Mouse (Mus musculus) heart, postnatal 0 days (tissue): ENCODE results near the gene Nab2. TPM values are rescaled to one million over a fixed set of nuclear protein-coding genes. Genes with fewer than 3 reads are reported as not detected.

ENCODE experiments used
- ATAC-seq: fragments of 200-750 bp; cut with Nextera tagmentation; 2 replicates; pipeline ENCODE4 v1.8.0; 2017; ENCODE audit warnings: low read depth, moderate number of reproducible peaks, moderate library complexity; ENCODE audit not compliant: insufficient read depth
- DNase-seq: peaks from one replicate; pipeline ENCODE4 v3.0.0-alpha.2; 2016; ENCODE audit warnings: low spot score
- H3K27ac ChIP-seq: fragments of 300-500 bp; sonication (generic); 2 replicates; pipeline ENCODE4 v1.5.1; 2014; ENCODE audit warnings: low read depth, mild to moderate bottlenecking
- H3K27me3 ChIP-seq: fragments of 300-500 bp; sonication (generic); 2 replicates; pipeline ENCODE4 v1.6.1; 2014; ENCODE audit warnings: low read length, mixed read lengths; ENCODE audit not compliant: control insufficient read depth, insufficient read depth
- H3K36me3 ChIP-seq: fragments of 300-500 bp; sonication (generic); replicated peaks from 2 replicates; pipeline ENCODE4 v1.6.1; 2014; ENCODE audit warnings: low read length, mixed read lengths; ENCODE audit not compliant: control insufficient read depth, insufficient read depth
- H3K4me1 ChIP-seq: fragments of 300-500 bp; sonication (generic); 2 replicates; pipeline ENCODE4 v1.6.1; 2014; ENCODE audit warnings: antibody characterized with exemption; ENCODE audit not compliant: control insufficient read depth, insufficient read depth
- H3K4me2 ChIP-seq: fragments of 300-500 bp; sonication (generic); 2 replicates; pipeline ENCODE4 v1.6.1; 2014; ENCODE audit warnings: low read depth, mild to moderate bottlenecking, low read length, moderate library complexity
- H3K4me3 ChIP-seq: fragments of 300-500 bp; sonication (generic); 2 replicates; pipeline ENCODE4 v1.5.1; 2014; ENCODE audit warnings: low read depth, low read length
- H3K9ac ChIP-seq: fragments of 300-500 bp; sonication (generic); replicated peaks from 2 replicates; pipeline ENCODE4 v1.6.1; 2014; ENCODE audit warnings: low read depth, low read length, mixed read lengths
- H3K9me3 ChIP-seq: fragments of 300-500 bp; sonication (generic); replicated peaks from 2 replicates; pipeline ENCODE4 v1.6.1; 2016; ENCODE audit warnings: low read length; ENCODE audit not compliant: control insufficient read depth
- CTCF ChIP-seq: IDR thresholded peaks from 2 replicates; pipeline ENCODE4 v1.5.1; 2016; ENCODE audit warnings: antibody characterized with exemption, control low read depth, low read depth
- EP300 ChIP-seq: IDR thresholded peaks from 2 replicates; pipeline ENCODE4 v1.6.1; 2016; ENCODE audit warnings: antibody characterized with exemption, low read depth
- WGBS: fragments of 180-500 bp; shearing (Covaris S2); extraction: QIAGEN DNeasy Blood & Tissue Kit; methylation state at CpG from one replicate; pipeline ENCODE4 v1.1.7; 2014; 5-methylcytosine and 5-hydroxymethylcytosine counted together
- polyA plus RNA-seq: library from polyadenylated mRNA; unstranded; fragments of >200 nt; fragmentation: Nextera tagmentation; extraction: Ambion mirVana; gene quantifications from 2 replicates; pipeline ENCODE4 v1.2.1, GENCODE M21; 2015
- total RNA-seq: library from RNA; depleted of rRNA; stranded (reverse); fragments of >200 nt; gene quantifications from 2 replicates; pipeline ENCODE4 v1.2.3, GENCODE M21; 2014; ENCODE audit warnings: low replicate concordance

The Nab2 gene
- total and polyA plus RNA-seq, 2 experiments from 2014 or later = 4.0 to 15.3 TPM

GRCm38 (mm10) chr10:127670185-127670584 is 1.8 kb upstream of the Nab2 start:
- Histone ChIP-seq H3K4me2 (no peak overlapping the region), H3K36me3 (no peaks in the 10 kb centered on the region), H3K27ac (no peak overlapping the region), H3K4me3 (no peak overlapping the region), H3K9ac (no peak overlapping the region), H3K4me1 (peaks cover 18% of the 10 kb centered on the region), H3K27me3 (no peaks in the 10 kb centered on the region), H3K9me3 (no peaks in the 10 kb centered on the region)
- ATAC-seq (no peak), DNase-seq (no peak)
- WGBS = 67% methylated on average over 2 of the region's 2 CpGs
- 0 out of 2 replicates have a peak, but pooled peaks have one; percentile 5 for TF ChIP-seq CTCF
- no peak for TF ChIP-seq EP300

DNA sequence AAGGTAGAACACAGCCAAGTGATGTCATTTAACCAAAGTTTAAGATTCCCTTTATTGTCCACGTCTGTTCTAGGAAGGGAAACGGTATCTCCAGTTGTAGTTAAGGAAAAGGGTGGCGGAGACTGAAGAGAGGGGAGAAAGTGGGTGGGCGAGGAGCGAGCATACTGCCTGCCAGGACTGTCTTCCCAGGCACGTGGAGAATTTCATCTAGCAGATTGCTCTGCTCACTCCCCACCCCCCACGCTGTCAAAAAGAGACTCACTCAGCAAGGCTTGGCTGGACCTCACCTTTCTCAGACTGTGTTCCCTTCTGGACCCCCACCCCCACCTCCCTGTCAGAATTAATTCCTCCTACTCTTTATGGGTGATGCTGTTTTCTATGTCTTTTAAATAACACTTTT is 802 bp upstream of the Nab2 start:
- Histone ChIP-seq H3K9ac (peak overlapping the region; percentile 46; the same call in 1 of the 2 replicates), H3K9me3 (no peaks in the 10 kb centered on the region), H3K4me2 (peak overlapping the region; percentile 71), H3K4me3 (peak overlapping the region; percentile 65; the same call in 1 of the 2 replicates), H3K27me3 (no peaks in the 10 kb centered on the region), H3K4me1 (peaks cover 27% of the 10 kb centered on the region), H3K27ac (peak overlapping the region; percentile 96), H3K36me3 (peaks cover 8% of the 10 kb centered on the region)
- no peak for ATAC-seq
- TF ChIP-seq CTCF (no peak), EP300 (no peak)
- peak; percentile 53 for DNase-seq
- 13% methylated on average over 7 of the region's 7 CpGs for WGBS

DNA sequence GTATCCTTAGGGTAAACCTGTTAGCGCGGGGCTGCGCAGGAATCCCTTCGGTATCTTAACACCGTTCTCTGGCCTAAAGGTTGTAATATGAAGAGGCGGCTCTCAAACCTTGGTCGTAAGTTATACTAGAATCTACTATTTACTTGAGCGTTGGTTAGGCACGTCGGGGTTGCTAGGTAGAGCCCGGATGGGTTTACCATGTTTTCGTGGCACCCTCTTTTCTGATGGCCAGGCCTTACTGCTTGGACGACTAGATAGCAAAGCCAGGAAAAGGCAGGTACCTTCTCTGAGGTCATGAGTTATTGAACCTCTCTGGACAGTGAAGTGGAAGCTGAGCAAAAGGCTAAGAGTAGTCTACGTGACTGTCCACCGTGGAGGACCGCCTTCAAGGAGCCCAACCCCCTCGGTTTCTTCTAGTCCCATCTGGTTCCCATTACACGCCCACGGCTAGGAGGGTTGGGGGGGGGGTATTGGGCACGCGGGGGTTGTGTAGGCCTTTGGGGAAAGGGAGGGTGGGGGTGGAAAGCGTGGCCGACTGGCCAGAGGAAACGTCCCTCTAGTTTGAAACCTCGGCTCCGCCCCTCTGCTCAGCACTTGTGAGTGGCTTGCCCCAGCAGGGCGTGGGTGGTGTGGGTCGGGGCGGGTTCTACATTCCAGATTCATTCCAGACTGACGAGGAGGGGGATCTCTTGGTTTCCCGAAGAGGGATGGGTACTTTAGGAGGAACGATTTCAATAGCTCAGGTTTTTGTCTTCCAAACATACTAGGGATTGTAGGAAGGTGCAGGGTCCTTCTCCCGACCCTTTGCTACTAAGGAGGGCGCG is 887 bp downstream of the Nab2 start:
- DNase-seq = peak; percentile 95
- Histone ChIP-seq H3K27ac (peak overlapping the region; percentile 96), H3K27me3 (no peaks in the 10 kb centered on the region), H3K4me2 (peak overlapping the region; percentile 71), H3K9me3 (no peaks in the 10 kb centered on the region), H3K4me3 (peak overlapping the region; percentile 65), H3K36me3 (peaks cover 22% of the 10 kb centered on the region), H3K9ac (peak overlapping the region; percentile 68), H3K4me1 (peaks cover 40% of the 10 kb centered on the region)
- ATAC-seq = peak; percentile 78
- WGBS = under 1% methylated on average over 35 of the region's 35 CpGs
- TF ChIP-seq EP300 (no peak), CTCF (no peak)

DNA sequence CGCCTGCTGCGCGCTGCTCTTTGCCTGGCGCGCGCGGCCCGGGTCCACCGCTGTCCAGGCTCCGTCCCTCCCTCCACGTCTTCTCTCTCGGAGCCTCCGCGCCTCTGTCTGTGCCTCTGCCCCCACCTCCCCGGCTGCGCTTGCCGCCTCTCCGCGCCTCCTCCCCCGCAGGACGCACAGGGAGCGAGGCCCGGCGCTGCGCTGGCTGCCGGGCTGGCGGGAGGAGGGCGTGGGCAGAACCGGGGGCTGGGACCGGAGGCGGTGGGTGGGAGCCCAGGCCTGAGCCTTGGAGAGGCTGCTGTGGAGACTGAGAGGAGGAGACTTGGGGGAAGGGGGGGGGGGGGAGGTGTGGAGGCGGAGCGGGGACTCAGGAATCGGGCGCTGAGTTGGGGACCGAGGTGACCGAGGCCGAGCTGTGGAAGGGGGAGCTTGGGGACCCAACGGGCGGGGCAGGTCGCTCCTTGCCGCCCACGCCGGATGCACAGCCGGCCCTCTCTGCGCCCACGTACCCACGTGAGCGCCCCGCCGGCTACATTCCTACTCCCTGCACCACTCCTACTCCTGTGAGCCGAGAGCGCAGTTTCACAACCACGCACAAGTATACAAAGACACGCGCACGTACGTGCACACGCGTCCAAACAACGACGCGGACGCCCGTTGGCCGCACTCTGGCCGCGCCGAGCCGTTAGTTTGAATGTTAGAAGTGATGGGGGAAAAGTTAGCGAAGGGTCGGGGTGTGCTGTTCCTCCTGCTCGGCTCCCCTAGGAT is 1.7 kb downstream of the Nab2 start, which contains the start of gene Nemp1:
Gene Nemp1 (plus strand): TSS at position 401 of the 768 bp plus-strand sequence.
- H3K4me2 ChIP-seq = peak within 1 kb of the TSS; percentile 71
- peak within 1 kb of the TSS; percentile 65 for H3K4me3 ChIP-seq
- H3K4me1 ChIP-seq = peaks cover 47% of the 10 kb centered on the region
- ATAC-seq = peak; percentile 58
- peak within 1 kb of the TSS; percentile 68 for H3K9ac ChIP-seq
- H3K36me3 ChIP-seq = peaks cover 22% of the 10 kb centered on the region
- H3K9me3 ChIP-seq = no peaks in the 10 kb centered on the region
- H3K27ac ChIP-seq = peak within 1 kb of the TSS; percentile 96
- under 1% methylated on average over 69 of the region's 73 CpGs for WGBS
- TF ChIP-seq EP300 (no peak), CTCF (no peak)
- no peaks in the 10 kb centered on the region for H3K27me3 ChIP-seq
- peak; percentile 88 for DNase-seq

DNA sequence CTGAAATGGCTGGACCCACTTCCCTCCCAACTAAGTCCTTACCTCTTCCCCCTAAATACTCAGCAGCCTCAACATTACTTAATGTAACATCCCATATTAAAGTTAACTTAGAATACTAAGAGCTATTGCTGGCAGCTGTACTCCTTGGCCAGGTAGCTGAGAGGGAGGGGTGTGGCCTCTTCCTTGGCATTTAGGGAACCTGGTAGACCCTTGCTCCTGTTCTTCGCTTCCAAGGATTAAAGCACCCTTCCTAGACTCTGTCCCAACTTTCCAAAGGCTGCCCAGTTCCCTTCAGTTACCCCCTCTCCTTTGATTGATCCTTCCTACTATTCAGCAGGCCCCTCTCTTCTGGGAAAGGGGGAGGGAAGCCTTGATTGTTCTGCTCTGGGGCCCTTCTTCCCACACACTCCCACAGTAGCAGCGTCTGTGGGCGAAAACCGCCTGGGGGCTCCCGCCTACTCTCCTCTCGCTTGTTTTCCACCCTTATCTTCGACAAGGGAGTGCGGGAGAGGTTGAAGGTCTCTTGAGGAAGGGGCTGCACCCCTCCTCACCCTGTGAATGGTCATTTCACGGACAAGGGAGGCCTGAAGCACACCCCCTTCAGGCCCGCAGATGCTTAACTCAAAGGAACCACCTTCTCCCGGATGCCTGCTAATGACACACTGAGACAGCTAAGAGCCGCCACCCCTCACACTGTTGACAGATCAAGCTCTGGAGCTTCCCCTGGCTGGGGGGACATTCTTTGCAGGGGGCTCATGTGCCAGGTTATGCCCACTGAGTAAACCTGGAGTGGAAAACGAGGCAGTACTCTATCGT is 2.8 kb downstream of the Nab2 start:
- Histone ChIP-seq H3K27ac (peak overlapping the region; percentile 96), H3K36me3 (peaks cover 27% of the 10 kb centered on the region), H3K4me3 (peak overlapping the region; percentile 65), H3K9me3 (no peaks in the 10 kb centered on the region), H3K4me2 (peak overlapping the region; percentile 71), H3K27me3 (no peaks in the 10 kb centered on the region), H3K4me1 (peaks cover 51% of the 10 kb centered on the region), H3K9ac (peak overlapping the region; percentile 68)
- DNase-seq = peak; percentile 34
- no peak for TF ChIP-seq CTCF
- TF ChIP-seq EP300 = no peak
- 12% methylated on average over 14 of the region's 14 CpGs for WGBS
- no peak for ATAC-seq
